Mouse (Mus musculus) bone marrow macrophage, adult 2 months (primary cell): ENCODE results near the gene Plppr2.

Experiments used
- CTCF ChIP-seq: IDR thresholded peaks from 2 replicates; pipeline ENCODE4 v1.5.1; 2012; ENCODE audit warnings: low read depth, mild to moderate bottlenecking, low read length, moderate library complexity
- POLR2A ChIP-seq: IDR thresholded peaks from 2 replicates; pipeline ENCODE4 v1.6.1; 2012; ENCODE audit warnings: mild to moderate bottlenecking, low read depth, low read length, borderline replicate concordance

DNA sequence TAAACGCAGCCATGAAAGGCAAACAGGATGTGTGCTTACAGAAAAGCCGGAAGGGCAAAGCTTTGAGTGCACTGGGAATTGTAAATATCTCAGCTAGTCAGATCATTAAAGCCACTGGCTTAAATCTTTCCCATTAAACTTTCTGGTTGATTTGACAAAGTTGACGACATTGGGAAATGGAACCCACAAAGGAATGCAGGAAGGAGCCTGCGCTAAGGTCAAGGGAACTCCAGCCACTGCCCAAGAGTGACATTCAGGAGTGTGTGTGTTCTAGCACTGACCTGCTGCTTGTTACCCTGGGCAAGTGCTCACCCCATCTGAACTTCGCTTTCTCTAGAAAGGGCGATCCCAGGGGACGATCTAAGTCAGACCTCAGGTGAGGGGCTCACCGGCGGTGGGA is 23.3 kb downstream of the Plppr2 start:
- no peak for TF ChIP-seq POLR2A
- TF ChIP-seq CTCF: no peak
